Mouse (Mus musculus): Measurements from ENCODE around the gene Pth2. TPM values are rescaled to one million over a fixed set of nuclear protein-coding genes. Genes with fewer than 3 reads are reported as not detected.

Gene Pth2
- polyA plus RNA-seq, 1 experiment from 2014 or later = not detected

GRCm38 (mm10) chr7:45189600-45189999 lies 8.8 kb downstream of the Pth2 start:
- no peak overlapping the region for H3K9ac ChIP-seq (ENCODE audit: low read length)
- H3K27me3 ChIP-seq (ENCODE audit: control insufficient read depth, insufficient read depth, low read depth, low read length) = peaks cover 35% of the 10 kb centered on the region
- H3K4me2 ChIP-seq (ENCODE audit: low read depth, low read length) = no peak overlapping the region
- no peak overlapping the region for H3K27ac ChIP-seq (ENCODE audit: low read length)
- no peak overlapping the region for H3K4me3 ChIP-seq (ENCODE audit: low read length)
- no peaks in the 10 kb centered on the region for H3K9me3 ChIP-seq (ENCODE audit: control insufficient read depth, low read length)
- ATAC-seq (ENCODE audit: low read depth) = no peak
- no peaks in the 10 kb centered on the region; the same call in 1 of the 2 replicates for H3K4me1 ChIP-seq (replicated peaks; ENCODE audit: control insufficient read depth, insufficient read depth, low read length)
- WGBS = 38% methylated on average over 16 of the region's 16 CpGs
- H3K36me3 ChIP-seq (ENCODE audit: control insufficient read depth, insufficient read depth, low read length) = no peaks in the 10 kb centered on the region

- ATAC-seq (ENCODE audit: low read depth) = no peak
- Histone ChIP-seq H3K4me1 (replicated peaks; ENCODE audit: control insufficient read depth, insufficient read depth, low read length) (no peaks in the 10 kb centered on the region; the same call in 1 of the 2 replicates), H3K27me3 (ENCODE audit: control insufficient read depth, insufficient read depth, low read depth, low read length) (peaks cover 29% of the 10 kb centered on the region), H3K9ac (ENCODE audit: low read length) (no peak overlapping the region), H3K36me3 (ENCODE audit: control insufficient read depth, insufficient read depth, low read length) (no peaks in the 10 kb centered on the region), H3K9me3 (ENCODE audit: control insufficient read depth, low read length) (no peaks in the 10 kb centered on the region), H3K4me2 (ENCODE audit: low read depth, low read length) (no peak overlapping the region), H3K4me3 (ENCODE audit: low read length) (no peak overlapping the region), H3K27ac (ENCODE audit: low read length) (no peak overlapping the region)
- 86% methylated on average over 6 of the region's 6 CpGs for WGBS
These were observed 9.4 kb downstream of the Pth2 start for GRCm38 (mm10) chr7:45190186-45190585.

- Histone ChIP-seq H3K4me1 (replicated peaks; ENCODE audit: control insufficient read depth, insufficient read depth, low read length) (no peaks in the 10 kb centered on the region; the same call in 1 of the 2 replicates), H3K27me3 (ENCODE audit: control insufficient read depth, insufficient read depth, low read depth, low read length) (peaks cover 19% of the 10 kb centered on the region), H3K9me3 (ENCODE audit: control insufficient read depth, low read length) (no peaks in the 10 kb centered on the region), H3K27ac (ENCODE audit: low read length) (no peak overlapping the region), H3K9ac (ENCODE audit: low read length) (no peak overlapping the region), H3K36me3 (ENCODE audit: control insufficient read depth, insufficient read depth, low read length) (no peaks in the 10 kb centered on the region), H3K4me2 (ENCODE audit: low read depth, low read length) (no peak overlapping the region), H3K4me3 (ENCODE audit: low read length) (no peak overlapping the region)
- ATAC-seq (ENCODE audit: low read depth) = no peak
- 50% methylated on average over 2 of the region's 2 CpGs for WGBS
These were observed 10.4 kb downstream of the Pth2 start for GRCm38 (mm10) chr7:45191161-45191560.

GRCm38 (mm10) chr7:45191803-45192363 lies 11.1 kb downstream of the Pth2 start:
- H3K4me2 ChIP-seq (ENCODE audit: low read depth, low read length) = no peak overlapping the region
- no peaks in the 10 kb centered on the region for H3K9me3 ChIP-seq (ENCODE audit: control insufficient read depth, low read length)
- H3K4me1 ChIP-seq (replicated peaks; ENCODE audit: control insufficient read depth, insufficient read depth, low read length) = no peaks in the 10 kb centered on the region; the same call in 1 of the 2 replicates
- H3K9ac ChIP-seq (ENCODE audit: low read length) = no peak overlapping the region
- peaks cover 17% of the 10 kb centered on the region for H3K27me3 ChIP-seq (ENCODE audit: control insufficient read depth, insufficient read depth, low read depth, low read length)
- no peak for ATAC-seq (ENCODE audit: low read depth)
- H3K4me3 ChIP-seq (ENCODE audit: low read length) = no peak overlapping the region
- WGBS = 6% methylated on average over 8 of the region's 8 CpGs
- H3K36me3 ChIP-seq (ENCODE audit: control insufficient read depth, insufficient read depth, low read length) = no peaks in the 10 kb centered on the region
- no peak overlapping the region for H3K27ac ChIP-seq (ENCODE audit: low read length)

GRCm38 (mm10) chr7:45192585-45193310 lies 12.0 kb downstream of the Pth2 start:
- WGBS = 75% methylated on average over 7 of the region's 7 CpGs
- Histone ChIP-seq H3K9me3 (ENCODE audit: control insufficient read depth, low read length) (no peaks in the 10 kb centered on the region), H3K27ac (ENCODE audit: low read length) (no peak overlapping the region), H3K27me3 (ENCODE audit: control insufficient read depth, insufficient read depth, low read depth, low read length) (peaks cover 13% of the 10 kb centered on the region), H3K4me2 (ENCODE audit: low read depth, low read length) (no peak overlapping the region), H3K36me3 (ENCODE audit: control insufficient read depth, insufficient read depth, low read length) (no peaks in the 10 kb centered on the region), H3K9ac (ENCODE audit: low read length) (no peak overlapping the region), H3K4me1 (replicated peaks; ENCODE audit: control insufficient read depth, insufficient read depth, low read length) (no peaks in the 10 kb centered on the region; the same call in 1 of the 2 replicates), H3K4me3 (ENCODE audit: low read length) (no peak overlapping the region)
- ATAC-seq (ENCODE audit: low read depth) = no peak

- Histone ChIP-seq H3K27ac (ENCODE audit: low read length) (no peak overlapping the region), H3K4me3 (ENCODE audit: low read length) (no peak overlapping the region), H3K27me3 (ENCODE audit: control insufficient read depth, insufficient read depth, low read depth, low read length) (peaks cover 12% of the 10 kb centered on the region), H3K9me3 (ENCODE audit: control insufficient read depth, low read length) (no peaks in the 10 kb centered on the region), H3K36me3 (ENCODE audit: control insufficient read depth, insufficient read depth, low read length) (no peaks in the 10 kb centered on the region), H3K4me1 (replicated peaks; ENCODE audit: control insufficient read depth, insufficient read depth, low read length) (no peaks in the 10 kb centered on the region; the same call in 1 of the 2 replicates), H3K9ac (ENCODE audit: low read length) (no peak overlapping the region), H3K4me2 (ENCODE audit: low read depth, low read length) (no peak overlapping the region)
- WGBS = 53% methylated on average over 5 of the region's 5 CpGs
- no peak for ATAC-seq (ENCODE audit: low read depth)
These were observed 12.6 kb downstream of the Pth2 start for GRCm38 (mm10) chr7:45193406-45193805.

- H3K9ac ChIP-seq (ENCODE audit: low read length) = no peak overlapping the region
- H3K9me3 ChIP-seq (ENCODE audit: control insufficient read depth, low read length) = no peaks in the 10 kb centered on the region
- H3K4me2 ChIP-seq (ENCODE audit: low read depth, low read length) = no peak overlapping the region
- no peaks in the 10 kb centered on the region for H3K36me3 ChIP-seq (ENCODE audit: control insufficient read depth, insufficient read depth, low read length)
- no peaks in the 10 kb centered on the region; the same call in 1 of the 2 replicates for H3K4me1 ChIP-seq (replicated peaks; ENCODE audit: control insufficient read depth, insufficient read depth, low read length)
- no peak overlapping the region for H3K27ac ChIP-seq (ENCODE audit: low read length)
- H3K4me3 ChIP-seq (ENCODE audit: low read length) = no peak overlapping the region
- H3K27me3 ChIP-seq (ENCODE audit: control insufficient read depth, insufficient read depth, low read depth, low read length) = peaks cover 7% of the 10 kb centered on the region
- no peak for ATAC-seq (ENCODE audit: low read depth)
- WGBS = 68% methylated on average over 17 of the region's 17 CpGs
These were observed 13.3 kb downstream of the Pth2 start for GRCm38 (mm10) chr7:45193871-45194785.

- Histone ChIP-seq H3K9me3 (ENCODE audit: control insufficient read depth, low read length) (no peaks in the 10 kb centered on the region), H3K4me2 (ENCODE audit: low read depth, low read length) (no peak overlapping the region), H3K27ac (ENCODE audit: low read length) (no peak overlapping the region), H3K9ac (ENCODE audit: low read length) (no peak overlapping the region), H3K4me1 (replicated peaks; ENCODE audit: control insufficient read depth, insufficient read depth, low read length) (no peaks in the 10 kb centered on the region; the same call in 1 of the 2 replicates), H3K36me3 (ENCODE audit: control insufficient read depth, insufficient read depth, low read length) (no peaks in the 10 kb centered on the region), H3K27me3 (ENCODE audit: control insufficient read depth, insufficient read depth, low read depth, low read length) (0 out of 2 replicates have a peak, but pooled peaks cover 3% of the 10 kb centered on the region), H3K4me3 (ENCODE audit: low read length) (no peak overlapping the region)
- 43% methylated on average over 13 of the region's 13 CpGs for WGBS
- no peak for ATAC-seq (ENCODE audit: low read depth)
These were observed 14.8 kb downstream of the Pth2 start for GRCm38 (mm10) chr7:45195341-45196175.

Data from lung, embryonic 16.5 days (tissue).